Mouse (Mus musculus): ENCODE results near the gene Hs2st1. TPM values are rescaled to one million over a fixed set of nuclear protein-coding genes. Genes with fewer than 3 reads are reported as not detected.

Hs2st1 gene
- polyA plus RNA-seq, 1 experiment from 2014 or later = 14.4 TPM

- ATAC-seq (ENCODE audit: low read depth) (no peak), DNase-seq (ENCODE audit: low spot score) (no peak)
- H3K9me3 ChIP-seq (ENCODE audit: control insufficient read depth, low read length) = no peaks in the 10 kb centered on the region
- H3K9ac ChIP-seq (ENCODE audit: low read depth, low read length) = no peak overlapping the region
- H3K4me3 ChIP-seq (ENCODE audit: low read depth, low read length) = no peak overlapping the region
- H3K27ac ChIP-seq (replicated peaks; ENCODE audit: low read depth, low read length) = no peak overlapping the region
- H3K4me1 ChIP-seq (ENCODE audit: control insufficient read depth, insufficient read depth, low read length) = peaks cover 3% of the 10 kb centered on the region; the same call in 1 of the 2 replicates
- peaks cover 61% of the 10 kb centered on the region for H3K36me3 ChIP-seq (ENCODE audit: control insufficient read depth, insufficient read depth, low read length)
- H3K4me2 ChIP-seq (ENCODE audit: low read depth, low read length) = no peak overlapping the region
- WGBS = 83% methylated on average over 7 of the region's 7 CpGs
- H3K27me3 ChIP-seq (replicated peaks; ENCODE audit: control insufficient read depth, insufficient read depth, low read length) = no peaks in the 10 kb centered on the region
Measured at GRCm38 (mm10) chr3:144580281-144580680, 10.3 kb upstream of the Hs2st1 start.

- 76% methylated on average over 5 of the region's 5 CpGs for WGBS
Measured at GRCm38 (mm10) chr3:144579796-144580195, 9.8 kb upstream of the Hs2st1 start.

GRCm38 (mm10) chr3:144578921-144579320 is 8.9 kb upstream of the Hs2st1 start:
- Histone ChIP-seq H3K4me2 (ENCODE audit: low read depth, low read length) (no peak overlapping the region), H3K27me3 (replicated peaks; ENCODE audit: control insufficient read depth, insufficient read depth, low read length) (no peaks in the 10 kb centered on the region), H3K9me3 (ENCODE audit: control insufficient read depth, low read length) (no peaks in the 10 kb centered on the region), H3K9ac (ENCODE audit: low read depth, low read length) (no peak overlapping the region), H3K36me3 (ENCODE audit: control insufficient read depth, insufficient read depth, low read length) (peaks cover 66% of the 10 kb centered on the region), H3K4me3 (ENCODE audit: low read depth, low read length) (no peak overlapping the region), H3K27ac (replicated peaks; ENCODE audit: low read depth, low read length) (no peak overlapping the region), H3K4me1 (ENCODE audit: control insufficient read depth, insufficient read depth, low read length) (peaks cover 3% of the 10 kb centered on the region)
- DNase-seq (ENCODE audit: low spot score) (no peak), ATAC-seq (ENCODE audit: low read depth) (no peak)
- 92% methylated on average over 4 of the region's 4 CpGs for WGBS

More at GRCm38 (mm10) chr3:144579796-144580195, 9.8 kb upstream of the Hs2st1 start:
- H3K9me3 ChIP-seq (ENCODE audit: control insufficient read depth, low read length) = no peaks in the 10 kb centered on the region
- no peak overlapping the region for H3K27ac ChIP-seq (replicated peaks; ENCODE audit: low read depth, low read length)
- H3K4me3 ChIP-seq (ENCODE audit: low read depth, low read length) = no peak overlapping the region
- H3K4me1 ChIP-seq (ENCODE audit: control insufficient read depth, insufficient read depth, low read length) = peaks cover 3% of the 10 kb centered on the region
- H3K4me2 ChIP-seq (ENCODE audit: low read depth, low read length) = no peak overlapping the region
- H3K36me3 ChIP-seq (ENCODE audit: control insufficient read depth, insufficient read depth, low read length) = peaks cover 61% of the 10 kb centered on the region
- no peak overlapping the region for H3K9ac ChIP-seq (ENCODE audit: low read depth, low read length)
- H3K27me3 ChIP-seq (replicated peaks; ENCODE audit: control insufficient read depth, insufficient read depth, low read length) = no peaks in the 10 kb centered on the region
- DNase-seq (ENCODE audit: low spot score) (no peak), ATAC-seq (ENCODE audit: low read depth) (no peak)

- peaks cover 70% of the 10 kb centered on the region for H3K36me3 ChIP-seq (ENCODE audit: control insufficient read depth, insufficient read depth, low read length)
- H3K9ac ChIP-seq (ENCODE audit: low read depth, low read length) = no peak overlapping the region
- H3K27me3 ChIP-seq (replicated peaks; ENCODE audit: control insufficient read depth, insufficient read depth, low read length) = no peaks in the 10 kb centered on the region
- ATAC-seq (ENCODE audit: low read depth) (no peak), DNase-seq (ENCODE audit: low spot score) (no peak)
- no peak overlapping the region for H3K4me2 ChIP-seq (ENCODE audit: low read depth, low read length)
- H3K4me1 ChIP-seq (ENCODE audit: control insufficient read depth, insufficient read depth, low read length) = peaks cover 3% of the 10 kb centered on the region
- 0 out of 2 replicates have a peak overlapping the region, but pooled peaks have one; percentile 21 for H3K27ac ChIP-seq (replicated peaks; ENCODE audit: low read depth, low read length)
- H3K9me3 ChIP-seq (ENCODE audit: control insufficient read depth, low read length) = no peaks in the 10 kb centered on the region
- WGBS = 76% methylated on average over 10 of the region's 10 CpGs
- H3K4me3 ChIP-seq (ENCODE audit: low read depth, low read length) = no peak overlapping the region
Measured at GRCm38 (mm10) chr3:144577366-144578340, 7.7 kb upstream of the Hs2st1 start.

GRCm38 (mm10) chr3:144574256-144574655 is 4.3 kb upstream of the Hs2st1 start:
- no peak overlapping the region for H3K4me2 ChIP-seq (ENCODE audit: low read depth, low read length)
- ATAC-seq (ENCODE audit: low read depth) = no peak
- peaks cover 43% of the 10 kb centered on the region for H3K36me3 ChIP-seq (ENCODE audit: control insufficient read depth, insufficient read depth, low read length)
- no peak for DNase-seq (ENCODE audit: low spot score)
- H3K27ac ChIP-seq (replicated peaks; ENCODE audit: low read depth, low read length) = no peak overlapping the region
- 91% methylated on average over 7 of the region's 7 CpGs for whole genome bisulfite sequencing
- no peak overlapping the region for H3K9ac ChIP-seq (ENCODE audit: low read depth, low read length)
- H3K4me1 ChIP-seq (ENCODE audit: control insufficient read depth, insufficient read depth, low read length) = peaks cover 12% of the 10 kb centered on the region
- H3K9me3 ChIP-seq (ENCODE audit: control insufficient read depth, low read length) = no peaks in the 10 kb centered on the region
- H3K27me3 ChIP-seq (replicated peaks; ENCODE audit: control insufficient read depth, insufficient read depth, low read length) = no peaks in the 10 kb centered on the region
- H3K4me3 ChIP-seq (ENCODE audit: low read depth, low read length) = no peak overlapping the region

- H3K27ac ChIP-seq (replicated peaks; ENCODE audit: low read depth, low read length) = peak overlapping the region; percentile 86
- no peaks in the 10 kb centered on the region for H3K9me3 ChIP-seq (ENCODE audit: control insufficient read depth, low read length)
- H3K27me3 ChIP-seq (replicated peaks; ENCODE audit: control insufficient read depth, insufficient read depth, low read length) = no peaks in the 10 kb centered on the region
- WGBS = under 1% methylated on average over 25 of the region's 25 CpGs
- H3K9ac ChIP-seq (ENCODE audit: low read depth, low read length) = peak overlapping the region; percentile 93
- DNase-seq (ENCODE audit: low spot score) (peak; percentile 83), ATAC-seq (ENCODE audit: low read depth) (no peak; the same call in 1 of the 2 replicates)
- H3K4me3 ChIP-seq (ENCODE audit: low read depth, low read length) = peak overlapping the region; percentile 88
- H3K36me3 ChIP-seq (ENCODE audit: control insufficient read depth, insufficient read depth, low read length) = peaks cover 22% of the 10 kb centered on the region; the same call in 1 of the 2 replicates
- peaks cover 18% of the 10 kb centered on the region for H3K4me1 ChIP-seq (ENCODE audit: control insufficient read depth, insufficient read depth, low read length)
- peak overlapping the region; percentile 64 for H3K4me2 ChIP-seq (ENCODE audit: low read depth, low read length)
Measured at GRCm38 (mm10) chr3:144570816-144571487, 971 bp upstream of the Hs2st1 start.

GRCm38 (mm10) chr3:144569401-144569971 is 495 bp downstream of the Hs2st1 start:
- ATAC-seq (ENCODE audit: low read depth) (peak; percentile 10), DNase-seq (ENCODE audit: low spot score) (peak; percentile 36)
- H3K4me3 ChIP-seq (ENCODE audit: low read depth, low read length) = peak overlapping the region; percentile 88
- peaks cover 16% of the 10 kb centered on the region; the same call in 1 of the 2 replicates for H3K36me3 ChIP-seq (ENCODE audit: control insufficient read depth, insufficient read depth, low read length)
- H3K4me1 ChIP-seq (ENCODE audit: control insufficient read depth, insufficient read depth, low read length) = peaks cover 18% of the 10 kb centered on the region
- H3K27me3 ChIP-seq (replicated peaks; ENCODE audit: control insufficient read depth, insufficient read depth, low read length) = no peaks in the 10 kb centered on the region
- peak overlapping the region; percentile 84 for H3K27ac ChIP-seq (replicated peaks; ENCODE audit: low read depth, low read length)
- H3K9me3 ChIP-seq (ENCODE audit: control insufficient read depth, low read length) = no peaks in the 10 kb centered on the region
- peak overlapping the region; percentile 95 for H3K4me2 ChIP-seq (ENCODE audit: low read depth, low read length)
- H3K9ac ChIP-seq (ENCODE audit: low read depth, low read length) = peak overlapping the region; percentile 89
- WGBS = 0% methylated on average over 27 of the region's 47 CpGs

GRCm38 (mm10) chr3:144568861-144569361 is 1.1 kb downstream of the Hs2st1 start:
- Histone ChIP-seq H3K4me2 (ENCODE audit: low read depth, low read length) (peak overlapping the region; percentile 95), H3K4me3 (ENCODE audit: low read depth, low read length) (peak overlapping the region; percentile 88), H3K36me3 (ENCODE audit: control insufficient read depth, insufficient read depth, low read length) (peaks cover 10% of the 10 kb centered on the region; the same call in 1 of the 2 replicates), H3K27ac (replicated peaks; ENCODE audit: low read depth, low read length) (no peak overlapping the region), H3K27me3 (replicated peaks; ENCODE audit: control insufficient read depth, insufficient read depth, low read length) (no peaks in the 10 kb centered on the region), H3K9me3 (ENCODE audit: control insufficient read depth, low read length) (no peaks in the 10 kb centered on the region), H3K9ac (ENCODE audit: low read depth, low read length) (peak overlapping the region; percentile 89), H3K4me1 (ENCODE audit: control insufficient read depth, insufficient read depth, low read length) (peaks cover 18% of the 10 kb centered on the region)
- DNase-seq (ENCODE audit: low spot score) (no peak), ATAC-seq (ENCODE audit: low read depth) (no peak)
- 0% methylated on average over 21 of the region's 21 CpGs for WGBS
